Mouse (Mus musculus) cerebellum, adult 2 months (tissue): ENCODE measurements at regions not wholly inside any gene's neighbourhood (a gene's known extent, or its start where the extent isn't known, plus 50 kb on each side); places are given as distances from the start of the nearest gene placed in this dataset.

Experiments
- CTCF ChIP-seq: fragments of 200-500 bp; IDR thresholded peaks from 2 replicates; pipeline ENCODE4 v1.5.1; 2011; ENCODE audit warnings: low read depth, mild to moderate bottlenecking, control low read depth, low read length, moderate library complexity, borderline replicate concordance; ENCODE audit not compliant: insufficient read depth
- POLR2A ChIP-seq: fragments of 200-500 bp; IDR thresholded peaks from 2 replicates; pipeline ENCODE4 v1.6.1; 2011; ENCODE audit warnings: low read length, control low read depth, borderline replicate concordance; ENCODE audit not compliant: insufficient read depth

DNA sequence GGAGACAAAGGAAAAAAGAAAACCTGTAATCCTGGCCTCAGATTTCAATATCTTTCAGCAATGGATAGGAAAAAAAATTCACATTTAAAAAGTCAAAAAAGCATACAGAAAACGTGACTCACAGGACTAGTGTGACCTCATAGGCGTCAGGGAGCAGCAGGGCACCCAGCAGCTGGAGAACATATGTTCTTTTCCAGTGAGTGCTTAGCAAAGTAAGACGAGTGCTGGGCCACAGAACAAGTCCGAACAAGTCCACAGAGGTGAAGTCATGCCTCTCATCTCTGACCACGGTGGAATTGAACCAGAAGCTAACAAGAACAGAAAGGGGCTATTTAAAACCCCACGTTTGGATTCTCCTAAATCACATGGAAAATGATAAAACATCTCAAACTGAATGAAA is 72.1 kb upstream of the Gli2 start:
- no peak for TF ChIP-seq POLR2A
- no peak for TF ChIP-seq CTCF
